Mouse (Mus musculus): Measurements from ENCODE around the gene Atp6v0e.

The Atp6v0e gene

GRCm38 (mm10) chr17:26662978-26663683, at the start of gene Atp6v0e:
Gene Atp6v0e, plus strand, starts transcription at chr17:26663231.
- DNase-seq (ENCODE audit: low spot score in 2 of 2), result peak; percentile 98

GRCm38 (mm10) chr17:26614286-26614685, 48.7 kb upstream of the Atp6v0e start:
- no peak for DNase-seq (ENCODE audit: low spot score in 2 of 2)

- no peak for DNase-seq (ENCODE audit: low spot score in 2 of 2)
Measured at GRCm38 (mm10) chr17:26614708-26615486, 48.1 kb upstream of the Atp6v0e start.

GRCm38 (mm10) chr17:26616696-26617095, 46.3 kb upstream of the Atp6v0e start:
- DNase-seq (ENCODE audit: low spot score in 2 of 2), result no peak

GRCm38 (mm10) chr17:26618498-26618897, 44.5 kb upstream of the Atp6v0e start:
- DNase-seq (ENCODE audit: low spot score in 2 of 2), result no peak

GRCm38 (mm10) chr17:26619577-26619976, 43.5 kb upstream of the Atp6v0e start:
- no peak for DNase-seq (ENCODE audit: low spot score in 2 of 2)

GRCm38 (mm10) chr17:26620292-26620691, 42.7 kb upstream of the Atp6v0e start:
- no peak for DNase-seq (ENCODE audit: low spot score in 2 of 2)

GRCm38 (mm10) chr17:26620786-26621766, 42.0 kb upstream of the Atp6v0e start:
- no peak for DNase-seq (ENCODE audit: low spot score in 2 of 2)

- DNase-seq (ENCODE audit: low spot score in 2 of 2), result no peak
Measured at GRCm38 (mm10) chr17:26621912-26622311, 41.1 kb upstream of the Atp6v0e start.

- DNase-seq (ENCODE audit: low spot score in 2 of 2), result no peak
Measured at GRCm38 (mm10) chr17:26623991-26624390, 39.0 kb upstream of the Atp6v0e start.

GRCm38 (mm10) chr17:26624999-26625398, 38.0 kb upstream of the Atp6v0e start:
- DNase-seq (ENCODE audit: low spot score in 2 of 2), result no peak

- no peak for DNase-seq (ENCODE audit: low spot score in 2 of 2)
Measured at GRCm38 (mm10) chr17:26625521-26626010, 37.5 kb upstream of the Atp6v0e start.

- DNase-seq (ENCODE audit: low spot score in 2 of 2), result no peak
Measured at GRCm38 (mm10) chr17:26628479-26628878, 34.6 kb upstream of the Atp6v0e start.

GRCm38 (mm10) chr17:26628936-26629335, 34.1 kb upstream of the Atp6v0e start:
- DNase-seq (ENCODE audit: low spot score in 2 of 2), result no peak

GRCm38 (mm10) chr17:26631811-26632327, 31.2 kb upstream of the Atp6v0e start:
- no peak for DNase-seq (ENCODE audit: low spot score in 2 of 2)

- no peak for DNase-seq (ENCODE audit: low spot score in 2 of 2)
Measured at GRCm38 (mm10) chr17:26633186-26633585, 29.8 kb upstream of the Atp6v0e start.

GRCm38 (mm10) chr17:26633926-26634325, 29.1 kb upstream of the Atp6v0e start:
- no peak for DNase-seq (ENCODE audit: low spot score in 2 of 2)

- no peak for DNase-seq (ENCODE audit: low spot score in 2 of 2)
Measured at GRCm38 (mm10) chr17:26634539-26634938, 28.5 kb upstream of the Atp6v0e start.

- no peak for DNase-seq (ENCODE audit: low spot score in 2 of 2)
Measured at GRCm38 (mm10) chr17:26635951-26636350, 27.1 kb upstream of the Atp6v0e start.

- DNase-seq (ENCODE audit: low spot score in 2 of 2), result no peak
Measured at GRCm38 (mm10) chr17:26637851-26638250, 25.2 kb upstream of the Atp6v0e start.

GRCm38 (mm10) chr17:26638655-26639054, 24.4 kb upstream of the Atp6v0e start:
- peak; percentile 64 to 78 for DNase-seq (ENCODE audit: low spot score in 2 of 2)

Data from cerebellum, postnatal 4 days (tissue).